Mouse (Mus musculus): ENCODE measurements around the gene Tmem63c.

Gene Tmem63c

GRCm38 (mm10) chr12:87052661-87053321 lies 31.7 kb downstream of the Tmem63c start:
- DNase-seq (ENCODE audit: low read depth, low spot score), result peak; percentile 64

DNA sequence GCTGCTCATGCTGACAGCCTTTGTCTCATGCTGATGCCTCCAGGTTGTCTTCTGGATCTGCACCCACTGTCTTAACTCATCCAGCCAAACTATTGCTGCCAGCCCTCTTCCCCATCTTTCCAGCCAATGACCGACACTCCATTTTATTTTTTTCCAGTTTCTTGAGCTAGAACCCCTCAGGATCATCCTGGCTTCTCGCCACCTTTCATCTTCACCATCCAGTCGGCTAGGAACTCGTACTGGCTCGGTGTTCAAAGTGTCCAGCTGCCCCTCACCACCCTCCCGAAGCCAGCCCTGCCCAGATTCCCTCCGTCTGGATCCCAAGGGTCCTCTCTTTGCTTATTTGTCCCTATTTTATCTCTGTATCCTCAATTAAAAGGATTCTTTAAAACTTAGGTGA lies 33.7 kb downstream of the Tmem63c start:
- no peak for DNase-seq (ENCODE audit: low read depth, low spot score)

GRCm38 (mm10) chr12:87057066-87057465 lies 35.9 kb downstream of the Tmem63c start:
- DNase-seq (ENCODE audit: low read depth, low spot score), result no peak

- DNase-seq (ENCODE audit: low read depth, low spot score), result no peak
Observed at GRCm38 (mm10) chr12:87065446-87065845, 44.3 kb downstream of the Tmem63c start.

GRCm38 (mm10) chr12:87066429-87066828 lies 45.3 kb downstream of the Tmem63c start:
- DNase-seq (ENCODE audit: low read depth, low spot score), result no peak

- DNase-seq (ENCODE audit: low read depth, low spot score), result no peak
Observed at GRCm38 (mm10) chr12:87070520-87070919, 49.4 kb downstream of the Tmem63c start.

- DNase-seq (ENCODE audit: low read depth, low spot score), result no peak
Observed at GRCm38 (mm10) chr12:87076610-87077009, 55.5 kb downstream of the Tmem63c start.

GRCm38 (mm10) chr12:87082797-87083196 lies 61.7 kb downstream of the Tmem63c start:
- no peak for DNase-seq (ENCODE audit: low read depth, low spot score)

DNA sequence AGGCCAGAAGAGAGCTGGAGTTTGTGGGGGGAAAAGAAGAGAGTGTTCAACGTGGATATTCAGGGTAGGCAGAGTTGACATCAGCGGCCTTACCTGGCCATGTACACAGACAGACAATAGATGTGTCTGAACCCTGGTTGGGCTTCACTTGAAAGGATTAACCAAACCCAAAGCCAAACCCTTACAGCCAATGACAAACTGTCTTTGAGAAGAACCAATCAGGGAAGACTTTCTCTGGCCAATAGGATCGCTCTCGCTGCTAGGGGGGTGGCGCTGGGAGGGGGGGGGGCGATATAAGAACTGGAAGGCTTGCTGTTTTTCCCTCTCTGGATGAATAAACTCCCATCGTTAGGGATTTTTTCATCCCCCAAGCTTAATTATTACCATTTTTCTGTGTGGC lies 66.1 kb downstream of the Tmem63c start:
- DNase-seq (ENCODE audit: low read depth, low spot score), result no peak

- DNase-seq (ENCODE audit: low read depth, low spot score), result no peak
Observed at GRCm38 (mm10) chr12:87088331-87088730, 67.2 kb downstream of the Tmem63c start.

DNA sequence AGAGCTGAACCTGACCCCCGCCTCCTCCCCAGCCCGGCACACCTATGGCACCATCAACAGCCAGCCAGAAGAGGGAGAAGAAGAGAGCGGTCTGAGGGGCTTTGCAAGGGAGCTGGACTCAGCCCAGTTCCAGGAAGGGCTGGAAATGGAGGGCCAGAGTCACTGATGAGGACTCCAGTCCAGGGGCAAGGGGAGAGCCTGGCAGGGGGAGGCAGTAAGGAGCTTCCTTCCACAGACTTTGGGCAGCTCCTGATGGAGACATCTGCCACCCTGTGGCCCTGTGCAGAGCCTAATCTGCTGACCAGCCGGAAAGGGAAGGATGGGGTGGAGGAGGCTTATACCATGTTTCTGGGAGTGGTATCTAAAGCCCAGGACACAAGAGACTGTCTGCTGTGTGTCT lies 68.1 kb downstream of the Tmem63c start:
- no peak for DNase-seq (ENCODE audit: low read depth, low spot score)

GRCm38 (mm10) chr12:87089701-87090100 lies 68.6 kb downstream of the Tmem63c start:
- DNase-seq (ENCODE audit: low read depth, low spot score), result no peak

DNA sequence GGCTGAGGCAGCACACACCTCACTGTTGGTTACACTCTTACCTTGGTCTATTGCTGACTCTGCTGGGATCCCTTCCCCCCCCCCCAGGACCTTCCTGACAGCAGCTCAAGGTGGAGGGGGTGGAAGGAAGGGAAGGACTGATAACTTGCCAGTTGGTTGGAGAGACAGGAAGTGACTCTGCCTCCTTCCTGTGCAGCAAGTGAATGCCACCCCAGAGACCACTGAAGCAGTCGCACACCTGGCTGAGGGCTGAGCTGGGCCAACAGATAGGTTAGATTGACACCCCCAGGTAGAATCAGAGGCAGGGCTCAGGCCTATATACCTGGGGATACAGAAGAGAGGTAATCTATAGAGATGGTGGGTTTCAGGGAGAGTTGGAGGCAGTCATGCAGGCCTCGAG lies 70.8 kb downstream of the Tmem63c start:
- DNase-seq (ENCODE audit: low read depth, low spot score), result no peak

DNA sequence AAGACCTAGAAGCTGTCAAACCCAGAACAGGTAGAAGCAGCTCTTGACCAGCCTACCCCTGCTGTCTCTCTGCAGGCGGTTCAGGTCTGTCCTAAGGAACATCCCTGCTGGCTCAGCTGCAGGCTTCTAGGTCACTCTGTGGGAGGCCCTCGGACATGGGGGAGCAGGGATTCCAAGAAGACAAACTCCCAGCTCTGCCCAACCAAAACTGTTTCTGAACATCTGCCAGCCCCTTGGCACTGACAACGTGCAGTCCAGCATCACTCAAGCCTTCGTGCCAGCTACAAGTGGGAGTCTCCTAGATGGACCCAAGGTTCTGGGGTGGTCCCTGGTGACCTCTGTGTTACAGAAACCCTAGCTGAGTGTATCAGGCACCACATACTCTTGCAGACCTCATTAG lies 72.1 kb downstream of the Tmem63c start:
- DNase-seq (ENCODE audit: low read depth, low spot score), result no peak

DNA sequence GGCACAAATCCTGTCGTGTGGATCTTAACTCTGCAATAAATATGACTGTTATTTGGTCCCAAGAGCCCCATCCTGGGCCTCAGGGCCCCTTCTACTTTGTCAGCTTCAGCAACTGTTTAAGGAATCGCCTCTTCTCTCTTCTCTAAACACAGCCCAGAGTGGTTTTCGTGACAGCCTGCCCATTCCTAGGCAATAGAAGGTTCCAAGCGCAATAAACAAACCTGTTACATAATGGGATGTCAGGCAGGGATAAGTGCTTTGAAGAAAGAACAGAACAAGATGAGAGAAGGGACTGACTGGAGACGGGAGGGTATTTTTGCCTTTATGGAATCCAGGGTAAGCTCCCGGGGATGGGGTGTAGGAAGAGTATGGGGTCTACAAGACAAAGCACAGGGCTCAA lies 72.5 kb downstream of the Tmem63c start:
- no peak for DNase-seq (ENCODE audit: low read depth, low spot score)

- DNase-seq (ENCODE audit: low read depth, low spot score), result no peak
Observed at GRCm38 (mm10) chr12:87100331-87100730, 79.2 kb downstream of the Tmem63c start.

DNA sequence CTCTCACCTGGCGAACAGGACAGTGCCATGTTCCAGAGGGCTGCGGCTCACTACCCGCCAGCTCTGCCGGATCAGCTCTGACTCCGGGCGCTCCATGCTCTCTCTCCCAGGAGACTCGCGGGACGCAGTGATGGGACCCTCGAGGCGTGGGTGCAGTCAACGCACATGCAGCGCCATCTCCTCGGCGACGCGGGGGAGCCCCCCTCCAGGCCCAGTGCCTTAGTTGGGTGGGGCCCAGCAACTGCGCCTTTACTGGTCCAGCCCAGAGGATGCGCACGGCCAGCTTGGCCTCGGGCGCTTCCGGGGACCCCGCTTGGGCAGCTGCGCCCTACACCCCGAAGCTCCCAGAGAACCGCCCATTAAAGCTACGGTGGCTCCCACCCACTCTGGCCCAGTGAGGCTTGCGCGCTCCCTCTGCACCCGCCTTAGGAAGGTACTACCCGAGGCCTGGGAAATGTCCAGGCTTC lies 81.1 kb downstream of the Tmem63c start, which contains the start of gene Ngb:
Gene Ngb, minus strand, starts transcription at position 375 of the 467 bp plus-strand sequence.
- no peak for DNase-seq (ENCODE audit: low read depth, low spot score)

- no peak for DNase-seq (ENCODE audit: low read depth, low spot score)
Observed at GRCm38 (mm10) chr12:87103471-87103870, 82.3 kb downstream of the Tmem63c start.

DNA sequence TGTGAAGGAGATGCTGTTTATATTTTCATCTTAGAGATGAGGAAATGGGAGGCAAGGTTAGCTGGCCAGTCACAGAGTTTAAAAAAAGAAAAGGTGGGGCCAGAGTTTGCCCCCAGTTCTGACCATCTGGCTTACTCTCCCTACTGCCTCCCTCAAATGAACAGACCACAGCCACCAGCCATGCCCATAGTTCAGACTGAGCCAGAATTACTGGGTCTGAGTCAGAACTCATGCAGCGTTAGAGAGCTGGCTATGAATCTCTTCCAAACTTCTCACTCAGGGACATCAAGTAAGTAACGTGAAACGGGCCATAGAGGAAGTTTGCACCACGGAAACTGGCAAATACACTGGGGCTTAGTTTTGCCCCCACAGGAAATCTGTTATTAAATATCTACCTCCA lies 83.7 kb downstream of the Tmem63c start:
- DNase-seq (ENCODE audit: low read depth, low spot score), result no peak

GRCm38 (mm10) chr12:87107357-87107977 lies 86.3 kb downstream of the Tmem63c start:
- DNase-seq (ENCODE audit: low read depth, low spot score), result peak; percentile 20

GRCm38 (mm10) chr12:87121918-87122589 lies 100.9 kb downstream of the Tmem63c start:
- no peak for DNase-seq (ENCODE audit: low read depth, low spot score)

DNA sequence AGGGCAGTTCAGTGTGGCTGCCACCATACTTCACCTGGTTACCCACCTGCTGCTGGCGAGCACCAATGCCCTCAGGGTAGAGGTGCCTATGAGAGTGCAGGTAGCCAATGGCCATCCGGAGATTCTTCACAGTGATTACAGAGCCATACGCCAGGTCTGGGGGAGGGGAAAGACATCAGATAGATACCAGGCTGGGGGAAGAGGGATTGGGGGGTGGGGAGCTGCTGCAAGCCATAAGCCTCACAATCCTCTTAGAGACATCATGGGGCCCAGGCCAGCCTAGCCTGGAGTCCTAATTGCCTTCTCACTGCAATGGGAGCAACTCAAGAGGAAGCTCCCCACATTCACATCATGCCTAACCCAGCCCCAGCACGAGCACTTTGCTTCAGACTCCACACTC lies 106.1 kb downstream of the Tmem63c start:
- no peak for DNase-seq (ENCODE audit: low read depth, low spot score)

GRCm38 (mm10) chr12:87130224-87130623 lies 109.1 kb downstream of the Tmem63c start:
- DNase-seq (ENCODE audit: low read depth, low spot score), result no peak
